In the genomic region with DNA sequence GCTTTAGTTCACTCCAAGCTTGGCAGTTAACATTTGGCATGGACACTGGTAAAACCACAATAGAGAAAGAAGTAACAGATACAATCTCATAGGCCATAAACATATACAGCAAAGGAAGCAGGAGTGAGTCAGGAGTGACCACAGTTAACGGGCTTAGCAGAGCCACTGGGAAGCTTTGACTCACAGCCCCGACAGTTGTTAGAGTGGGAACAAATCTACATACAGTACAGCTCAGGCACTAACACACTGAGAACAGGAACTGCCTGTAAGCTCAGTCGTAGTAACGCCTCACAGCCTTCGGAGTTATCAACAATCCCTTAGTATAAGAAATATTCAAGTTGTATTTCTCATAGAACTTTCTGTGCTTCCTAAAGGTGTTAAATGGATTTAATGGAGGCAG, we compare ENCODE assay signal across 20 mouse cellular contexts. TPM values are rescaled to one million over a fixed set of nuclear protein-coding genes. Genes with fewer than 3 reads are reported as not detected.
A peak's percentile ranks its signal among the peaks of the same experiment; 100 is the strongest.
DNase-seq lines count a peak whose midpoint lies in the region; ATAC-seq and TF ChIP-seq lines count a peak whose summit lies in the region.
"Had no signal": no experiment of that assay in that cellular context is flagged by ENCODE, and none has a peak within 500 bp of the region (broad histone marks: within the 10 kb centered on the region; RNA-seq: fewer than 3 reads in every experiment).

No protein-coding gene starts in this region.

- H3K36me3 ChIP-seq in embryonic facial prominence, embryonic 14.5 days (ENCODE audit: control insufficient read depth, insufficient read depth, low read length): peaks cover 36% of the 10 kb centered on the region
- H3K36me3 ChIP-seq in embryonic facial prominence, embryonic 10.5 days (replicated peaks): peaks cover 64% of the 10 kb centered on the region
- H3K36me3 ChIP-seq in G1E (replicated peaks): peaks cover 69% of the 10 kb centered on the region
- H3K36me3 ChIP-seq in hindbrain, embryonic 11.5 days (ENCODE audit: control insufficient read depth, insufficient read depth, low read length): no peaks in the 10 kb centered on the region

- DNase-seq in embryonic facial prominence, embryonic 14.5 days (ENCODE audit: low spot score): peak; percentile 35
- no peak for DNase-seq in embryonic facial prominence, embryonic 10.5 days (ENCODE audit: low spot score)
- DNase-seq in G1E (ENCODE audit: low spot score): peak; percentile 22
- peak; percentile 47 for DNase-seq in c-Kit-positive CD71-negative TER-119-negative erythroid progenitor cells, embryonic 14.5 days (ENCODE audit: low read depth)
- no peak for DNase-seq in cerebellum, adult 9-11 months
- no peak for DNase-seq in hindbrain, embryonic 11.5 days (ENCODE audit: low spot score)
- DNase-seq in cerebellum, postnatal 14 days: no peak
- DNase-seq: adrenal gland, adult 2 months; cerebellum, postnatal 25 days; gastrocnemius, adult 2 months; kidney, postnatal 14 days; lung, embryonic 14.5 days; right cerebral cortex, postnatal 4 days had no signal

- H3K4me1 ChIP-seq in embryonic facial prominence, embryonic 14.5 days (ENCODE audit: control insufficient read depth, insufficient read depth, low read length): peaks cover 6% of the 10 kb centered on the region; the same call in 1 of the 2 replicates
- peaks cover 8% of the 10 kb centered on the region for H3K4me1 ChIP-seq in embryonic facial prominence, embryonic 10.5 days
- peaks cover 12% of the 10 kb centered on the region for H3K4me1 ChIP-seq in G1E (ENCODE audit: insufficient read depth, low read depth, low read length)
- no peaks in the 10 kb centered on the region for H3K4me1 ChIP-seq in hindbrain, embryonic 11.5 days (replicated peaks; ENCODE audit: control insufficient read depth, insufficient read depth, low read length)
- H3K4me1 ChIP-seq: intestine, embryonic 15.5 days had no signal

- TF ChIP-seq CTCF in G1E (IDR thresholded peaks at IDR 0.05; ENCODE audit: low read depth, low read length): no peak

- no peak overlapping the region for H3K27ac ChIP-seq in embryonic facial prominence, embryonic 14.5 days (replicated peaks; ENCODE audit: low read depth, low read length)
- no peak overlapping the region for H3K27ac ChIP-seq in embryonic facial prominence, embryonic 10.5 days (replicated peaks)
- H3K27ac ChIP-seq in hindbrain, embryonic 11.5 days (ENCODE audit: low read depth, low read length): no peak overlapping the region
- H3K27ac ChIP-seq: embryonic facial prominence, embryonic 13.5 days; forebrain, embryonic 13.5 days; gastrocnemius, adult 2 months; heart, embryonic 13.5 days; hindbrain, embryonic 10.5 days; intestine, embryonic 15.5 days had no signal

- H3K4me3 ChIP-seq in embryonic facial prominence, embryonic 14.5 days (ENCODE audit: low read depth, low read length): no peak overlapping the region
- no peak overlapping the region for H3K4me3 ChIP-seq in embryonic facial prominence, embryonic 10.5 days
- H3K4me3 ChIP-seq in G1E (ENCODE audit: low read depth, low read length): no peak overlapping the region
- H3K4me3 ChIP-seq in hindbrain, embryonic 11.5 days (ENCODE audit: low read depth, low read length): no peak overlapping the region
- H3K4me3 ChIP-seq: embryonic facial prominence, embryonic 13.5 days; forebrain, embryonic 13.5 days; gastrocnemius, adult 2 months; heart, embryonic 13.5 days; hindbrain, embryonic 10.5 days; intestine, embryonic 15.5 days had no signal

- H3K9ac ChIP-seq in embryonic facial prominence, embryonic 14.5 days (ENCODE audit: low read depth, low read length): no peak overlapping the region
- no peak overlapping the region for H3K9ac ChIP-seq in hindbrain, embryonic 11.5 days (ENCODE audit: low read depth, low read length)
- H3K9ac ChIP-seq: embryonic facial prominence, embryonic 13.5 days; forebrain, embryonic 13.5 days; heart, embryonic 13.5 days; intestine, embryonic 15.5 days; lung, embryonic 14.5 days had no signal

- H3K9me3 ChIP-seq in embryonic facial prominence, embryonic 14.5 days (ENCODE audit: control insufficient read depth, low read length): no peaks in the 10 kb centered on the region
- H3K9me3 ChIP-seq in embryonic facial prominence, embryonic 10.5 days: no peaks in the 10 kb centered on the region
- H3K9me3 ChIP-seq in G1E (replicated peaks): no peaks in the 10 kb centered on the region
- H3K9me3 ChIP-seq in hindbrain, embryonic 11.5 days (ENCODE audit: control insufficient read depth, low read length): no peaks in the 10 kb centered on the region
- H3K9me3 ChIP-seq: embryonic facial prominence, embryonic 13.5 days; forebrain, embryonic 13.5 days; heart, embryonic 13.5 days; hindbrain, embryonic 10.5 days; intestine, embryonic 15.5 days had no signal

- H3K4me2 ChIP-seq in embryonic facial prominence, embryonic 14.5 days (ENCODE audit: low read depth, low read length): no peak overlapping the region
- H3K4me2 ChIP-seq in hindbrain, embryonic 11.5 days (replicated peaks; ENCODE audit: low read depth, low read length): no peak overlapping the region
- H3K4me2 ChIP-seq: embryonic facial prominence, embryonic 13.5 days; forebrain, embryonic 13.5 days; heart, embryonic 13.5 days; intestine, embryonic 15.5 days; lung, embryonic 14.5 days; midbrain, embryonic 11.5 days had no signal

- ATAC-seq in embryonic facial prominence, embryonic 14.5 days (ENCODE audit: low read depth): peak; percentile 31; the same call in 1 of the 2 replicates
- ATAC-seq in G1E (ENCODE audit: extremely low read depth, insufficient number of reproducible peaks, low FRiP score, poor library complexity, severe bottlenecking): peak; percentile 93
- peak; percentile 76 for ATAC-seq in megakaryocyte progenitor cell, adult 5-6 weeks (replicated peaks; ENCODE audit: poor library complexity)
- ATAC-seq in hindbrain, embryonic 11.5 days (ENCODE audit: low FRiP score): no peak
- ATAC-seq: forebrain, embryonic 13.5 days; intestine, embryonic 15.5 days had no signal

- H3K27me3 ChIP-seq in embryonic facial prominence, embryonic 14.5 days (replicated peaks; ENCODE audit: control insufficient read depth, insufficient read depth, low read length): no peaks in the 10 kb centered on the region
- H3K27me3 ChIP-seq in embryonic facial prominence, embryonic 10.5 days (replicated peaks; ENCODE audit: low read depth, poor library complexity, severe bottlenecking): no peaks in the 10 kb centered on the region
- no peaks in the 10 kb centered on the region for H3K27me3 ChIP-seq in G1E (ENCODE audit: insufficient read depth, low read length)
- no peaks in the 10 kb centered on the region for H3K27me3 ChIP-seq in hindbrain, embryonic 11.5 days (ENCODE audit: control insufficient read depth, insufficient read depth, low read length)
- H3K27me3 ChIP-seq: embryonic facial prominence, embryonic 13.5 days; forebrain, embryonic 13.5 days; heart, embryonic 13.5 days; intestine, embryonic 15.5 days had no signal

- 71% methylated on average over 5 of the region's 5 CpGs for WGBS in embryonic facial prominence, embryonic 14.5 days
- WGBS in embryonic facial prominence, embryonic 10.5 days: 75% methylated on average over 5 of the region's 5 CpGs
- WGBS in hindbrain, embryonic 11.5 days: 68% methylated on average over 5 of the region's 5 CpGs

RNA-seq across cellular contexts. Expression of gene Abce1, which starts 32.5 kb away (rescaled TPM):
- 77.8 and 87.4 TPM in 2 replicates for polyA plus RNA-seq in embryonic facial prominence, embryonic 14.5 days (2014; fragmentation: Nextera tagmentation; extraction: Ambion mirVana)
- 142 TPM in 2 replicates for polyA plus RNA-seq in embryonic facial prominence, embryonic 10.5 days (2016; fragmentation: Nextera tagmentation; extraction: Ambion mirVana)
- total RNA-seq in G1E (2014; fragmentation: Nextera tagmentation) (354 and 437 TPM in 2 replicates), G1E (2017) (243 and 266 TPM in 2 replicates)
- 8.7 and 17.3 TPM in 2 replicates for polyA plus RNA-seq in G1E (2012)
- total RNA-seq in megakaryocyte progenitor cell, adult 5-6 weeks (2015): 228 and 231 TPM in 2 replicates
- 233 and 244 TPM in 2 replicates for total RNA-seq in megakaryocyte progenitor cell, adult 5-6 weeks (2017)
- 129 and 146 TPM in 2 replicates for polyA plus RNA-seq in hindbrain, embryonic 11.5 days (2014; fragmentation: Nextera tagmentation; extraction: Ambion mirVana)

RNA-seq across cellular contexts. Expression of gene Anapc10, which starts 32.6 kb away (rescaled TPM):
- 39.5 and 40.0 TPM in 2 replicates for polyA plus RNA-seq in embryonic facial prominence, embryonic 14.5 days (2014; fragmentation: Nextera tagmentation; extraction: Ambion mirVana)
- polyA plus RNA-seq in embryonic facial prominence, embryonic 10.5 days (2016; fragmentation: Nextera tagmentation; extraction: Ambion mirVana): 37.0 and 43.5 TPM in 2 replicates
- 15.3 and 16.3 TPM in 2 replicates for total RNA-seq in G1E (2014; fragmentation: Nextera tagmentation)
- total RNA-seq in G1E (2017): 12.8 and 12.9 TPM in 2 replicates
- polyA plus RNA-seq in G1E (2012): 0.13 and 0.65 TPM in 2 replicates
- 27.1 and 29.3 TPM in 2 replicates for total RNA-seq in megakaryocyte progenitor cell, adult 5-6 weeks (2015)
- total RNA-seq in megakaryocyte progenitor cell, adult 5-6 weeks (2017): 8.7 and 11.8 TPM in 2 replicates
- polyA plus RNA-seq in hindbrain, embryonic 11.5 days (2014; fragmentation: Nextera tagmentation; extraction: Ambion mirVana): 38.5 and 39.2 TPM in 2 replicates

RNA-seq across cellular contexts. Expression of gene Otud4, which starts 39.6 kb away (rescaled TPM):
- polyA plus RNA-seq in embryonic facial prominence, embryonic 14.5 days (2014; fragmentation: Nextera tagmentation; extraction: Ambion mirVana): 22.2 and 24.0 TPM in 2 replicates
- polyA plus RNA-seq in embryonic facial prominence, embryonic 10.5 days (2016; fragmentation: Nextera tagmentation; extraction: Ambion mirVana): 16.1 and 17.8 TPM in 2 replicates
- total RNA-seq in G1E (2014; fragmentation: Nextera tagmentation) (99.3 and 116 TPM in 2 replicates), G1E (2017) (81.7 and 84.1 TPM in 2 replicates)
- polyA plus RNA-seq in G1E (2012): 5.4 and 7.4 TPM in 2 replicates
- 54.4 and 64.4 TPM in 2 replicates for total RNA-seq in megakaryocyte progenitor cell, adult 5-6 weeks (2015)
- 57.8 and 85.7 TPM in 2 replicates for total RNA-seq in megakaryocyte progenitor cell, adult 5-6 weeks (2017)
- polyA plus RNA-seq in hindbrain, embryonic 11.5 days (2014; fragmentation: Nextera tagmentation; extraction: Ambion mirVana): 22.8 and 24.3 TPM in 2 replicates

Comparison
In these comparisons a context has a peak if more than half of its experiments do, and no peak if none do; other contexts are left out.
1. DNase-seq: peak in embryonic facial prominence, embryonic 14.5 days (single experiment), G1E (single experiment) and c-Kit-positive CD71-negative TER-119-negative erythroid progenitor cells, embryonic 14.5 days (single experiment); none in embryonic facial prominence, embryonic 10.5 days (single experiment), cerebellum, adult 9-11 months (single experiment), hindbrain, embryonic 11.5 days (single experiment) and cerebellum, postnatal 14 days (0 of 2).
2. RNA of gene Anapc10, which starts 32.6 kb away (polyA plus RNA-seq): 37.0 to 43.5 TPM in embryonic facial prominence, embryonic 10.5 days, 39.5 to 40.0 TPM in embryonic facial prominence, embryonic 14.5 days and 38.5 to 39.2 TPM in hindbrain, embryonic 11.5 days; 0.13 to 0.65 TPM in G1E; every median in the first group is over 10 times any median in the second.